Mouse (Mus musculus) midbrain, embryonic 10.5 days (tissue): ENCODE measurements around the gene Rbck1. TPM values are rescaled to one million over a fixed set of nuclear protein-coding genes. Genes with fewer than 3 reads are reported as not detected.

Experiments used
- DNase-seq: peaks from one replicate; pipeline ENCODE4 v3.0.0-alpha.2; 2017; ENCODE audit warnings: low spot score
- H3K27ac ChIP-seq: fragments of 300-500 bp; sonication (generic); replicated peaks from 2 replicates; pipeline ENCODE4 v1.5.1; 2016; ENCODE audit warnings: mild to moderate bottlenecking
- H3K27me3 ChIP-seq: fragments of 300-500 bp; sonication (generic); 2 replicates; pipeline ENCODE4 v1.6.1; 2016; ENCODE audit warnings: low read depth, mild to moderate bottlenecking; ENCODE audit not compliant: poor library complexity, severe bottlenecking
- H3K36me3 ChIP-seq: fragments of 300-500 bp; sonication (generic); 2 replicates; pipeline ENCODE4 v1.6.1; 2016; ENCODE audit warnings: mild to moderate bottlenecking, moderate library complexity
- H3K4me1 ChIP-seq: fragments of 300-500 bp; sonication (generic); 2 replicates; pipeline ENCODE4 v1.6.1; 2016
- H3K4me3 ChIP-seq: fragments of 300-500 bp; sonication (generic); 2 replicates; pipeline ENCODE4 v1.5.1; 2016; ENCODE audit warnings: mild to moderate bottlenecking, moderate library complexity
- H3K9me3 ChIP-seq: fragments of 300-500 bp; sonication (generic); replicated peaks from 2 replicates; pipeline ENCODE4 v1.6.1; 2016; ENCODE audit warnings: mild to moderate bottlenecking
- WGBS: fragments of 180-500 bp; shearing (Covaris S2); methylation state at CpG from one replicate; pipeline ENCODE4 v1.1.7; 2016; 5-methylcytosine and 5-hydroxymethylcytosine counted together
- polyA plus RNA-seq: library from polyadenylated mRNA; unstranded; fragments of >200 nt; fragmentation: Nextera tagmentation; extraction: Ambion mirVana; gene quantifications from 2 replicates; pipeline ENCODE4 v1.2.1, GENCODE M21; 2016

Gene Rbck1
- polyA plus RNA-seq = 92.2 and 101 TPM in 2 replicates

- Histone ChIP-seq H3K36me3 (peaks cover 37% of the 10 kb centered on the region), H3K27me3 (0 out of 2 replicates have a peak, but pooled peaks cover 5% of the 10 kb centered on the region), H3K27ac (peak within 1 kb of the TSS; percentile 93), H3K9me3 (no peaks in the 10 kb centered on the region), H3K4me1 (peaks cover 34% of the 10 kb centered on the region), H3K4me3 (peak within 1 kb of the TSS; percentile 87)
- WGBS = under 1% methylated on average over 54 of the region's 54 CpGs
- peak; percentile 94 for DNase-seq
Observed at GRCm38 (mm10) chr2:152332101-152332825, at the start of gene Rbck1. TSS of gene Rbck1 (minus strand) at chr2:152332653.

GRCm38 (mm10) chr2:152376345-152376741, 43.9 kb upstream of the Rbck1 start, which contains the start of gene Nrsn2:
TSS of gene Nrsn2 (minus strand) at chr2:152376638.
- H3K4me1 ChIP-seq = peaks cover 26% of the 10 kb centered on the region
- H3K4me3 ChIP-seq = peak within 1 kb of the TSS; percentile 44
- DNase-seq = peak; percentile 44
- H3K27me3 ChIP-seq = peaks cover 46% of the 10 kb centered on the region
- no peaks in the 10 kb centered on the region for H3K36me3 ChIP-seq
- no peaks in the 10 kb centered on the region for H3K9me3 ChIP-seq
- WGBS = 3% methylated on average over 16 of the region's 16 CpGs
- H3K27ac ChIP-seq = peak within 1 kb of the TSS; percentile 74

- peak; percentile 63 for DNase-seq
- Histone ChIP-seq H3K27me3 (peaks cover 46% of the 10 kb centered on the region), H3K4me1 (peaks cover 26% of the 10 kb centered on the region), H3K27ac (peak overlapping the region; percentile 74), H3K36me3 (no peaks in the 10 kb centered on the region), H3K9me3 (no peaks in the 10 kb centered on the region), H3K4me3 (peak overlapping the region; percentile 44)
- 2% methylated on average over 21 of the region's 21 CpGs for WGBS
Observed at GRCm38 (mm10) chr2:152375652-152376344, 43.3 kb upstream of the Rbck1 start.

GRCm38 (mm10) chr2:152373547-152373946, 41.1 kb upstream of the Rbck1 start:
- Histone ChIP-seq H3K27me3 (peaks cover 46% of the 10 kb centered on the region), H3K9me3 (no peaks in the 10 kb centered on the region), H3K4me3 (no peak overlapping the region), H3K4me1 (peaks cover 29% of the 10 kb centered on the region), H3K36me3 (no peaks in the 10 kb centered on the region), H3K27ac (no peak overlapping the region)
- no peak for DNase-seq
- 89% methylated on average over 9 of the region's 9 CpGs for WGBS

- 69% methylated on average over 4 of the region's 4 CpGs for WGBS
- Histone ChIP-seq H3K4me3 (no peak overlapping the region), H3K36me3 (no peaks in the 10 kb centered on the region), H3K27me3 (peaks cover 42% of the 10 kb centered on the region), H3K27ac (no peak overlapping the region), H3K9me3 (no peaks in the 10 kb centered on the region), H3K4me1 (peaks cover 31% of the 10 kb centered on the region)
- DNase-seq = no peak
Observed at GRCm38 (mm10) chr2:152372661-152373060, 40.2 kb upstream of the Rbck1 start.

- no peaks in the 10 kb centered on the region for H3K36me3 ChIP-seq
- H3K27ac ChIP-seq = no peak overlapping the region
- H3K4me3 ChIP-seq = no peak overlapping the region
- DNase-seq = no peak
- WGBS = 87% methylated on average over 7 of the region's 7 CpGs
- peaks cover 31% of the 10 kb centered on the region for H3K4me1 ChIP-seq
- H3K9me3 ChIP-seq = no peaks in the 10 kb centered on the region
- H3K27me3 ChIP-seq = peaks cover 36% of the 10 kb centered on the region
Observed at GRCm38 (mm10) chr2:152372104-152372503, 39.7 kb upstream of the Rbck1 start.

GRCm38 (mm10) chr2:152368532-152369140, 36.2 kb upstream of the Rbck1 start:
- H3K9me3 ChIP-seq = no peaks in the 10 kb centered on the region
- peaks cover 8% of the 10 kb centered on the region for H3K4me1 ChIP-seq
- peaks cover 1% of the 10 kb centered on the region; the same call in 1 of the 2 replicates for H3K27me3 ChIP-seq
- DNase-seq = peak; percentile 67
- H3K27ac ChIP-seq = no peak overlapping the region
- no peaks in the 10 kb centered on the region for H3K36me3 ChIP-seq
- H3K4me3 ChIP-seq = no peak overlapping the region
- WGBS = 29% methylated on average over 14 of the region's 14 CpGs

- Histone ChIP-seq H3K4me3 (no peak overlapping the region), H3K27me3 (no peaks in the 10 kb centered on the region), H3K36me3 (no peaks in the 10 kb centered on the region), H3K27ac (no peak overlapping the region), H3K4me1 (peaks cover 11% of the 10 kb centered on the region), H3K9me3 (no peaks in the 10 kb centered on the region)
- DNase-seq = no peak
- WGBS = 88% methylated on average over 5 of the region's 5 CpGs
Observed at GRCm38 (mm10) chr2:152367917-152368316, 35.5 kb upstream of the Rbck1 start.

GRCm38 (mm10) chr2:152363245-152364147, 31.0 kb upstream of the Rbck1 start:
- 12% methylated on average over 17 of the region's 17 CpGs for WGBS
- H3K27me3 ChIP-seq = no peaks in the 10 kb centered on the region
- H3K36me3 ChIP-seq = no peaks in the 10 kb centered on the region
- H3K27ac ChIP-seq = peak overlapping the region; percentile 80
- peak; percentile 75 for DNase-seq
- no peaks in the 10 kb centered on the region for H3K9me3 ChIP-seq
- peaks cover 7% of the 10 kb centered on the region for H3K4me1 ChIP-seq
- H3K4me3 ChIP-seq = peak overlapping the region; percentile 34

GRCm38 (mm10) chr2:152361193-152361592, 28.7 kb upstream of the Rbck1 start:
- H3K4me1 ChIP-seq = peaks cover 6% of the 10 kb centered on the region
- H3K9me3 ChIP-seq = no peaks in the 10 kb centered on the region
- WGBS = 87% methylated on average over 8 of the region's 8 CpGs
- no peak overlapping the region for H3K4me3 ChIP-seq
- no peak for DNase-seq
- H3K36me3 ChIP-seq = no peaks in the 10 kb centered on the region
- H3K27ac ChIP-seq = no peak overlapping the region
- H3K27me3 ChIP-seq = no peaks in the 10 kb centered on the region

GRCm38 (mm10) chr2:152360271-152360775, 27.9 kb upstream of the Rbck1 start:
- Histone ChIP-seq H3K4me3 (no peak overlapping the region), H3K36me3 (no peaks in the 10 kb centered on the region), H3K27ac (no peak overlapping the region), H3K9me3 (no peaks in the 10 kb centered on the region), H3K27me3 (no peaks in the 10 kb centered on the region), H3K4me1 (peaks cover 6% of the 10 kb centered on the region)
- WGBS = 58% methylated on average over 7 of the region's 7 CpGs
- no peak for DNase-seq

- Histone ChIP-seq H3K4me1 (peaks cover 6% of the 10 kb centered on the region), H3K9me3 (no peaks in the 10 kb centered on the region), H3K4me3 (no peak overlapping the region), H3K27ac (no peak overlapping the region), H3K36me3 (no peaks in the 10 kb centered on the region), H3K27me3 (no peaks in the 10 kb centered on the region)
- no peak for DNase-seq
- 79% methylated on average over 5 of the region's 5 CpGs for WGBS
Observed at GRCm38 (mm10) chr2:152359616-152360015, 27.2 kb upstream of the Rbck1 start.
